Mouse (Mus musculus): ENCODE data around the gene Olfr59.

The Olfr59 gene

DNA sequence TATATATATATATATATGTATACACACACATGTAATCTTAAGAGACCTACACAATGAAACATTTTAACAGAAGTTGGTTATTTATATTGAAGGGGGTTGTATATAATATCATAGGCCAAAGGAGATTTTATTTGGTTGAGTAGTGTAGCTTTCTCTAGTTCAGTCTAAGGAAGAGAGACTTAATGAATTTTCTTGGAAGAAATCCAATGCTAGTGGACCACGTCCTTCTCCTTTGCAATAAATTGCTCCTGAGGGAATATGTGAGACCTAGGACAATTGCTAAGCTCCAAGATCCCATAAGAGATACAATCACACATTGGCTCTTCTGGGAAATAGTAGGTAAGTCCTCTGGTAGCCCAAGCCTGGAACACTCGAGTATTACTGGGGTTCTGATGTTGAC is at the start of gene Olfr59:
Gene Olfr59 (plus strand): TSS at position 301 of the 400 bp plus-strand sequence.
- no peak for DNase-seq

- no peak for DNase-seq
These were observed 42.3 kb upstream of the Olfr59 start for GRCm38 (mm10) chr11:74241201-74241600.

GRCm38 (mm10) chr11:74259508-74259907 is 24.0 kb upstream of the Olfr59 start, which contains the start of gene Olfr406:
Gene Olfr406, plus strand, starts transcription at chr11:74259808.
- DNase-seq = no peak

GRCm38 (mm10) chr11:74287256-74287655 is 3.7 kb downstream of the Olfr59 start:
- no peak for DNase-seq

DNA sequence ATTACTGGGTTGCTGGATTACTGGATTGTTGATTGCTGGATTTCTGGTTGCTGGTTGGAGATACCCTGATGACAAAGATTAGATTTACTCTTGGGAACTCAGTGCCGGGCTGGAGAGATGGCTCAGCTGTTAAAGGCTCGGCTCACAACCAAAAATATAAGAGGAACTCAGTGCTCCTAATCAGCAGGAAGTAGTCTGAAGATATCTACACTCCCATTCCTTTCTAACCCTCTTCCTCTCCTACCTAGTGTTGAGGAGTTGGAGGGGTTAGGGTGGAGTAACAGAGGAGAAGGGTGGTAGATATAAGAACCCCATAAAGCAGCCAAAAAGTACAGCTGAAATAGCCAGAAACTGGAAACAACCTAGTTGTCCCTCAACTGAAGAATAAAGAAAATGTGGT is 42.5 kb downstream of the Olfr59 start:
- no peak for DNase-seq

- DNase-seq = no peak
These were observed 45.2 kb downstream of the Olfr59 start for GRCm38 (mm10) chr11:74328781-74329180.

DNA sequence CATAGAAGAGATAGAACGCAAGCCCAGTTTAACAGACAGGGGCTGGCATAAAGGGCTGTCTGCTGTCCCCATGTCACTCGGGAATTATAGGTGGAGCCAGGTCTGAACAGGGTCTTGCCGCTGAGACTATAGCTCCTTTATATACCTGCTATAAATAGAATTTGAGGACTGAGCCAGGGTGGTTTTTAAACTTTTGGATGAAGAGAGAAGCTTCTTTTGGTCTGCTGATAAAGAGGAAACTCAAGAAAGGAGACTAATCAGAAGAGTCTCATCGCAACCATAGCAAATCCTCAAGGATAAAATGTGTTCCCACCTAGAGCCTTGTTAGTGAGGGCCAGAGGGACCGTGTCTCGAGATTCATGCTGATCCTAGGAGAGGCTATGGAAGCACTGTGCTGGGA is 54.4 kb downstream of the Olfr59 start, which contains the start of gene Olfr410:
Gene Olfr410 (minus strand): TSS at position 101 of the 400 bp plus-strand sequence.
- no peak for DNase-seq
